Comparison of ENCODE assay signal across 8 mouse cellular contexts in the genomic region with DNA sequence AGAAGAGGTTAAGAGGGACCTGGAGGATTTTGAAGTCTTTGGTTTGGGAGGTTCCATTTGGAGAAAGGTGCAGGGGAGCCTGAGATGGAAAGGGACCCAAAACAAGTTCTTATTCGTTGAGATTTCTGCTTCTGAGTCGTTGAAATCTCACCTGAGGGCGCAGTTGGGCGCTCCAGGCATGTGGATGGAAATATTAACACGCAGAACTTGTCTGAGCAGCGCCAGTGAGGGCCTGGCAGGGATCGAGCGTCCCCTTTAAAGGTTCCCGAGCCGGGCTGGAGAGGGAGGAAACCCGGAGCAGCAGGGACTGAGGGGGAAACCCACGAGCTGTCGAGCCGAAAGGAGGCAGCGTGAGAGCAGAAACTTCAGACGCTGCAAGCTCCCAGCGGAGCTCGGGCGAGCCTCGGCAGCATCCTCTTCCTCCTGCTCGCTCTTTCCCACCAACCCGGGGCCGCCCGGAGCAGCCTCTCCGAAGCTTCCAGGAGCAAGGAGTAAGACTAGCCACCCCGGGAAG.
DNase-seq lines count a peak whose midpoint lies in the region; ATAC-seq and TF ChIP-seq lines count a peak whose summit lies in the region.

No protein-coding gene starts in this region.

- peak; percentile 82 to 83 for DNase-seq in adrenal gland, postnatal 36 days
- DNase-seq in embryonic facial prominence, embryonic 10.5 days (ENCODE audit: low spot score) = peak; percentile 91
- peak; percentile 95 for DNase-seq in heart, adult 11 months
- peak; percentile 81 for DNase-seq in left cerebral cortex, postnatal 4 days

- H3K27ac ChIP-seq in embryonic facial prominence, embryonic 10.5 days (replicated peaks) = peak overlapping the region; percentile 95
- H3K27ac ChIP-seq in intestine, postnatal 0 days (ENCODE audit: low read depth, low read length) = peak overlapping the region; percentile 70
- H3K27ac ChIP-seq in midbrain, embryonic 12.5 days (replicated peaks) = peak overlapping the region; percentile 91
- peak overlapping the region; percentile 95 for H3K27ac ChIP-seq in stomach, embryonic 15.5 days

- H3K4me2 ChIP-seq in intestine, postnatal 0 days (replicated peaks; ENCODE audit: low read depth) = peak overlapping the region; percentile 80
- H3K4me2 ChIP-seq in midbrain, embryonic 12.5 days (replicated peaks) = peak overlapping the region; percentile 69
- H3K4me2 ChIP-seq in stomach, embryonic 15.5 days = peak overlapping the region; percentile 77

- H3K9me3 ChIP-seq in embryonic facial prominence, embryonic 10.5 days = no peaks in the 10 kb centered on the region
- no peaks in the 10 kb centered on the region for H3K9me3 ChIP-seq in intestine, postnatal 0 days (ENCODE audit: control insufficient read depth)
- H3K9me3 ChIP-seq in midbrain, embryonic 12.5 days = no peaks in the 10 kb centered on the region
- no peaks in the 10 kb centered on the region for H3K9me3 ChIP-seq in stomach, embryonic 15.5 days

- H3K36me3 ChIP-seq in embryonic facial prominence, embryonic 10.5 days (replicated peaks) = peaks cover 9% of the 10 kb centered on the region; the same call in 1 of the 2 replicates
- H3K36me3 ChIP-seq in intestine, postnatal 0 days (ENCODE audit: control insufficient read depth, insufficient read depth) = no peaks in the 10 kb centered on the region
- H3K36me3 ChIP-seq in midbrain, embryonic 12.5 days = no peaks in the 10 kb centered on the region
- H3K36me3 ChIP-seq in stomach, embryonic 15.5 days = no peaks in the 10 kb centered on the region

- TF ChIP-seq CTCF in intestine, postnatal 0 days (IDR thresholded peaks at IDR 0.05; ENCODE audit: low read depth) = peak; percentile 18; the same call in 1 of the 2 replicates

- peak overlapping the region; percentile 96 for H3K4me3 ChIP-seq in embryonic facial prominence, embryonic 10.5 days
- H3K4me3 ChIP-seq in intestine, postnatal 0 days (ENCODE audit: low read depth, low read length) = peak overlapping the region; percentile 63
- H3K4me3 ChIP-seq in midbrain, embryonic 12.5 days = peak overlapping the region; percentile 84
- H3K4me3 ChIP-seq in stomach, embryonic 15.5 days (replicated peaks) = peak overlapping the region; percentile 73

- peak overlapping the region; percentile 46; the same call in 1 of the 2 replicates for H3K9ac ChIP-seq in intestine, postnatal 0 days (ENCODE audit: low read depth, low read length)
- peak overlapping the region; percentile 90 for H3K9ac ChIP-seq in midbrain, embryonic 12.5 days (replicated peaks)
- peak overlapping the region; percentile 68 for H3K9ac ChIP-seq in stomach, embryonic 15.5 days

- ATAC-seq in intestine, postnatal 0 days = peak; percentile 51; the same call in 1 of the 2 replicates
- peak; percentile 86 for ATAC-seq in midbrain, embryonic 12.5 days (ENCODE audit: low FRiP score, low read depth)
- peak; percentile 92 for ATAC-seq in stomach, embryonic 15.5 days (ENCODE audit: insufficient read depth, low FRiP score, low read depth)
- ATAC-seq in monocyte, adult 5-6 weeks (replicated peaks; ENCODE audit: insufficient number of reproducible peaks, low FRiP score, low TSS enrichment, poor library complexity, severe bottlenecking) = no peak

- WGBS in embryonic facial prominence, embryonic 10.5 days = under 1% methylated on average over 26 of the region's 26 CpGs
- under 1% methylated on average over 26 of the region's 26 CpGs for WGBS in intestine, postnatal 0 days
- under 1% methylated on average over 26 of the region's 26 CpGs for WGBS in midbrain, embryonic 12.5 days
- WGBS in stomach, embryonic 15.5 days = under 1% methylated on average over 26 of the region's 26 CpGs

- intact Hi-C loops in left cerebral cortex, postnatal 4 days (cut with DNase I) = loop anchor here (5.0 to 10.0 kb wide), 2 partner anchors 308 to 314 kb away; no protein-coding TSS in a partner anchor

- no peaks in the 10 kb centered on the region for H3K27me3 ChIP-seq in embryonic facial prominence, embryonic 10.5 days (replicated peaks; ENCODE audit: low read depth, poor library complexity, severe bottlenecking)
- peaks cover 11% of the 10 kb centered on the region; the same call in 1 of the 2 replicates for H3K27me3 ChIP-seq in intestine, postnatal 0 days (replicated peaks; ENCODE audit: control insufficient read depth, insufficient read depth, low read length)
- H3K27me3 ChIP-seq in midbrain, embryonic 12.5 days = no peaks in the 10 kb centered on the region
- H3K27me3 ChIP-seq in stomach, embryonic 15.5 days (replicated peaks) = no peaks in the 10 kb centered on the region

- peaks cover 44% of the 10 kb centered on the region for H3K4me1 ChIP-seq in embryonic facial prominence, embryonic 10.5 days
- no peaks in the 10 kb centered on the region for H3K4me1 ChIP-seq in intestine, postnatal 0 days (replicated peaks; ENCODE audit: control insufficient read depth, insufficient read depth, low read length)
- peaks cover 20% of the 10 kb centered on the region for H3K4me1 ChIP-seq in midbrain, embryonic 12.5 days
- 0 out of 2 replicates have a peak, but pooled peaks cover 3% of the 10 kb centered on the region for H3K4me1 ChIP-seq in stomach, embryonic 15.5 days
